Mouse (Mus musculus) midbrain, embryonic 15.5 days (tissue): ENCODE data around the gene Nemf. TPM values are rescaled to one million over a fixed set of nuclear protein-coding genes. Genes with fewer than 3 reads are reported as not detected.
A peak's percentile ranks its signal among the peaks of the same experiment; 100 is the strongest.
"Not testable (repeated sequence)": the region's sequence is repeated elsewhere in the genome, so short reads cannot be mapped to it uniquely, and the experiment has no call there.

ENCODE experiments used
- ATAC-seq: fragments of 200-750 bp; cut with Nextera tagmentation; replicated peaks from 2 replicates; pipeline ENCODE4 v1.8.0; 2017; ENCODE audit warnings: moderate TSS enrichment
- H3K27ac ChIP-seq: fragments of 300-500 bp; sonication (generic); 2 replicates; pipeline ENCODE4 v1.5.1; 2015; ENCODE audit warnings: mild to moderate bottlenecking, inconsistent platforms
- H3K27me3 ChIP-seq: fragments of 300-500 bp; sonication (generic); replicated peaks from 2 replicates; pipeline ENCODE4 v1.6.1; 2015; ENCODE audit warnings: inconsistent platforms
- H3K36me3 ChIP-seq: fragments of 300-500 bp; sonication (generic); replicated peaks from 2 replicates; pipeline ENCODE4 v1.6.1; 2015; ENCODE audit warnings: inconsistent platforms
- H3K4me1 ChIP-seq: fragments of 300-500 bp; sonication (generic); 2 replicates; pipeline ENCODE4 v1.6.1; 2015; ENCODE audit warnings: inconsistent platforms
- H3K4me2 ChIP-seq: fragments of 300-500 bp; sonication (generic); 2 replicates; pipeline ENCODE4 v1.6.1; 2015; ENCODE audit warnings: inconsistent platforms, mild to moderate bottlenecking, moderate library complexity
- H3K4me3 ChIP-seq: fragments of 300-500 bp; sonication (generic); 2 replicates; pipeline ENCODE4 v1.5.1; 2015; ENCODE audit warnings: mild to moderate bottlenecking, inconsistent platforms
- H3K9ac ChIP-seq: fragments of 300-500 bp; sonication (generic); 2 replicates; pipeline ENCODE4 v1.6.1; 2015; ENCODE audit warnings: mild to moderate bottlenecking, inconsistent platforms
- H3K9me3 ChIP-seq: fragments of 300-500 bp; sonication (generic); 2 replicates; pipeline ENCODE4 v1.6.1; 2016; ENCODE audit warnings: inconsistent platforms
- WGBS: fragments of 180-500 bp; shearing (Covaris S2); methylation state at CpG from one replicate; pipeline ENCODE4 v1.1.7; 2015; ENCODE audit warnings: mixed read lengths; 5-methylcytosine and 5-hydroxymethylcytosine counted together
- polyA plus RNA-seq: library from polyadenylated mRNA; unstranded; fragments of >200 nt; fragmentation: Nextera tagmentation; extraction: Ambion mirVana; gene quantifications from 2 replicates; pipeline ENCODE4 v1.2.1, GENCODE M21; 2015

The Nemf gene
- 87.0 and 93.6 TPM in 2 replicates for polyA plus RNA-seq

- under 1% methylated on average over 48 of the region's 50 CpGs for WGBS
- peak; percentile 53 for ATAC-seq
- Histone ChIP-seq H3K9ac (peak within 1 kb of the TSS; percentile 77), H3K4me3 (peak within 1 kb of the TSS; percentile 68), H3K4me2 (peak within 1 kb of the TSS; percentile 71), H3K4me1 (peaks cover 13% of the 10 kb centered on the region), H3K27ac (peak within 1 kb of the TSS; percentile 81), H3K36me3 (peaks cover 13% of the 10 kb centered on the region), H3K9me3 (no peaks in the 10 kb centered on the region), H3K27me3 (no peaks in the 10 kb centered on the region)
Measured at GRCm38 (mm10) chr12:69356546-69357299, at the start of gene Nemf. Gene Nemf, minus strand, starts transcription at chr12:69357165.

DNA sequence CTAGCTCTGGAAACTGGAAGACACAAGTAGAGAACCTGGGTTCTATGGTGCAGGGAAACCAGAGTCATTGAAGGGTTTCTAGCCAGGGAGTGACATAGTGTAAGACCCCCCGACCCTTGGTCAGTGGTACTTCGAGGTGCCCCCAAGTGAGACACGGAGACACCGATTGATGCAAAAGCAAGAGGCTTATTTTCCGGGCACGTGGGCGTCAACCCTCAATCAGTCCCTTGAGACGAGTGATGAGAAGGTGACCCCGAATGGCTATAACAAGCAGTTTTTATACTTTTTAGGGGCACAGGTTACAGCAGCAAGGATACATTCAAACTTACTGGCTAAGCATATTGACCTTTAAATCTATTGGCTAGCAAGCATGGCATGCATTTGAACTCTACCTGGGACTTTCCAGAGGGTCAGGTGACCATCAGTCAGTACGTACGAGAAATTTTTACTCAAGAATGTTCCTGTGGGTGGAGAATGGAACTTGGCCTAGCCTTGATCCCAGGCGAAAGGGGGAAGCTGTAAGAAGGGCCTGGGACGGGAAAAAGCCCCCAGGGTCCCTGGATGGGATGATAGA, 45.7 kb upstream of the Nemf start:
- H3K36me3 ChIP-seq, result no peaks in the 10 kb centered on the region
- no peak overlapping the region for H3K27ac ChIP-seq
- no peak overlapping the region for H3K4me2 ChIP-seq
- no peak overlapping the region for H3K9ac ChIP-seq
- no peak overlapping the region for H3K4me3 ChIP-seq
- 92% methylated on average over 13 of the region's 13 CpGs for WGBS
- no peaks in the 10 kb centered on the region for H3K4me1 ChIP-seq
- ATAC-seq, result no peak
- H3K27me3 ChIP-seq, result no peaks in the 10 kb centered on the region
- H3K9me3 ChIP-seq, result no peaks in the 10 kb centered on the region

DNA sequence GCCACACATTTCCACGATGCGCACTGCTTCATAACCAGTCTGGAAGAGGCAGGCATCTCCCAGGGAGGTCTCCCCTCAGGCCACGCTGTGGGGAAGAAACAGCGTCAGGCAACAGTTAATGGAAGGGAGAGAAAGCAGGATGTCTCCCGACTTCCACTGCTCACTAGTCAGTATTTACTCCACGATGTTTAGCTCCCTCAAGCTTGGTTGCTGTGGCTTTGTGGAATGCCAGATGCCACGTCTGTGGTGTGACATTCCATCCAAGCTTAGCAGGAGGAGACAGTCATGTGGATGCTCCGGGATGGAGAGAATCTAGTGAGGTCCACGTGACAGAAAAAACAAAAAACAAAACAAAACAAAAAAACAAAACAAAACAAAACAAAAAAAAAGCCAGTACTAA, 45.1 kb upstream of the Nemf start:
- WGBS, result 64% methylated on average over 9 of the region's 9 CpGs
- no peak for ATAC-seq
- H3K9me3 ChIP-seq, result no peaks in the 10 kb centered on the region
- no peak overlapping the region for H3K4me3 ChIP-seq
- H3K9ac ChIP-seq, result no peak overlapping the region
- H3K4me1 ChIP-seq, result no peaks in the 10 kb centered on the region
- H3K36me3 ChIP-seq, result no peaks in the 10 kb centered on the region
- no peaks in the 10 kb centered on the region for H3K27me3 ChIP-seq
- no peak overlapping the region for H3K27ac ChIP-seq
- H3K4me2 ChIP-seq, result no peak overlapping the region

DNA sequence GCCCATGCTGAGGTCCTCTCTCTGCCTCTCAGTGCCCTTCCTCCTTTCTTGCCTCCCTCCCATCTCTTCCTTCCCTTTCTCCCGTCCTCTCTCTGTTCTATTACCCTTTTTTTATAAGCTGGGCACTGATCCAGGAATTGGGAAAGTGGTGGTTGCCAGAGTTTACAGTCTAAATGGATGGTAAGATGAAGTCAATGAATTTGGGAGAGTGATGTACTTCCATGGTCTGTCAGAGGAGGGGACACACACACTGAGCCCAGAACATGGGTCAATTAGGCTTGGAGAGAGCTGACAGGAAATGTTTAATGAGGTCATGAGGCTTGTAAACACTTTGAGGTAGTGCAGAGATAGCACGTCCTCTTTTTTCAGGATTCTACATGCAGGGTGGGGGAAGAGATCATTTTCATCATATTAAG, 43.9 kb upstream of the Nemf start:
- Histone ChIP-seq H3K27me3 (no peaks in the 10 kb centered on the region), H3K27ac (no peak overlapping the region), H3K4me2 (no peak overlapping the region), H3K4me1 (no peaks in the 10 kb centered on the region), H3K9ac (no peak overlapping the region), H3K36me3 (no peaks in the 10 kb centered on the region), H3K4me3 (no peak overlapping the region), H3K9me3 (no peaks in the 10 kb centered on the region)
- no peak for ATAC-seq
- WGBS, result 39% methylated on average over 2 of the region's 2 CpGs

- Histone ChIP-seq H3K36me3 (no peaks in the 10 kb centered on the region), H3K9me3 (no peaks in the 10 kb centered on the region), H3K4me1 (no peaks in the 10 kb centered on the region), H3K4me3 (no peak overlapping the region), H3K27me3 (no peaks in the 10 kb centered on the region), H3K9ac (no peak overlapping the region), H3K4me2 (no peak overlapping the region), H3K27ac (no peak overlapping the region)
- ATAC-seq, result no peak
- WGBS, result 86% methylated on average over 4 of the region's 4 CpGs
Measured at GRCm38 (mm10) chr12:69400367-69400766, 43.4 kb upstream of the Nemf start.

DNA sequence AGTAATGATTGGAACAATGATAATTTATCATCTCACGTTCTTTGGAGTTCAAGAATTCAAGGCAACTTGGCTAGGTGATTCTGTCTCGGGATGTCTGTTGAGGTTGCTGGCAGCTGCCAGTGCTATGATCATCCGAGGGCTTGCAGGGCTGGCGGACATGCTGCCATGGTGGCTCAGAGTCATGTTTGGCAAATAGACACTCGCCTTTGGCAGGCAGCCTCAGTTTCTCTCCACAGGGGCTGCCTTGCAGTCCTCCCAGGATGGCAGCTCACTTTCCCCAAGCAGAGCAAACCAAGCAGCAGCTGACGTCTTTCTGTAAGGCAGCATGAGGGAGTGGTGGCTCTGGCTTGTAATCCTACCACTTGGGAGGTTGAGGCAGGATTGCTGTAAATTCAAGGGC, 37.5 kb upstream of the Nemf start:
- H3K27me3 ChIP-seq, result no peaks in the 10 kb centered on the region
- no peak overlapping the region for H3K9ac ChIP-seq
- no peak for ATAC-seq
- no peak overlapping the region for H3K4me3 ChIP-seq
- H3K36me3 ChIP-seq, result no peaks in the 10 kb centered on the region
- no peak overlapping the region for H3K27ac ChIP-seq
- no peaks in the 10 kb centered on the region for H3K9me3 ChIP-seq
- 78% methylated on average over 6 of the region's 6 CpGs for WGBS
- H3K4me2 ChIP-seq, result no peak overlapping the region
- H3K4me1 ChIP-seq, result no peaks in the 10 kb centered on the region

- 81% methylated on average over 10 of the region's 10 CpGs for WGBS
- Histone ChIP-seq H3K27ac (no peak overlapping the region), H3K4me3 (no peak overlapping the region), H3K9me3 (no peaks in the 10 kb centered on the region), H3K9ac (no peak overlapping the region), H3K36me3 (no peaks in the 10 kb centered on the region), H3K4me1 (no peaks in the 10 kb centered on the region), H3K4me2 (no peak overlapping the region), H3K27me3 (no peaks in the 10 kb centered on the region)
- no peak for ATAC-seq
Measured at GRCm38 (mm10) chr12:69393076-69393475, 36.1 kb upstream of the Nemf start.

DNA sequence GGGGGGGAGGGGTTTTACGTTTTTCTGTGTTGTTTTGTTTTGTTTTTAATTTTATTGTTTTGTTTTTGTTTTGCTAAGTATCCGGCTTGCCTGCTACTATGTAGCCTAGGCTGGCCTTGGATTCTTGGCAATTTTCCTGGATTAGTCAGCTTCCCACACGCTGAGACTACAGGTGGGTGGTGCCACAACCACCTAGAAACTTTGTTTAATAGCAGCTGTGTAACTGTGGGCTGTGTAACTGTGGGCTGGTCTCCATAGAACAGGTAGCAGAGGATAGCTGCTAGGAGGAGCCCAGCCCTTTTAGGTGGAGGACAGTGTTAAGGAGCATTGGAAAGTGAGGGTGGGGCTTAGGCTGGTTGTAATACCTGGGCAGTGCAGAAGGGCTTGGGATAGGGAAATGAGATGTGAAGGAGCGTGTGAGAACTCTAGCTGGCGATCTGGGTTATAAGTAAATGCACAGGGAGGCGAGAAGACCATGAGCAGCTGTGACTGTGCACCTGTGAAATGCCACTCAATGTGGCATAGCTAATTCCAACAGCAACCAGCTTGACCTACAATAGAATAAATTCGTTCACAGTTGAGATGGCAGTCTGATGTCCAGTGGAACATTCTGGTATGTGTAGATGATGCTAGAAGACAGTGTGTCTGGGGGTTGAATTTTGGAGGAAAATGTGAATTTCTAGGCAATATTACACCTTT, 33.2 kb upstream of the Nemf start:
- H3K9ac ChIP-seq, result no peak overlapping the region
- H3K27me3 ChIP-seq, result no peaks in the 10 kb centered on the region
- WGBS, result 83% methylated on average over 7 of the region's 7 CpGs
- no peak overlapping the region for H3K4me2 ChIP-seq
- no peaks in the 10 kb centered on the region for H3K4me1 ChIP-seq
- no peaks in the 10 kb centered on the region for H3K9me3 ChIP-seq
- no peak overlapping the region for H3K4me3 ChIP-seq
- H3K27ac ChIP-seq, result no peak overlapping the region
- no peaks in the 10 kb centered on the region for H3K36me3 ChIP-seq
- ATAC-seq, result no peak

DNA sequence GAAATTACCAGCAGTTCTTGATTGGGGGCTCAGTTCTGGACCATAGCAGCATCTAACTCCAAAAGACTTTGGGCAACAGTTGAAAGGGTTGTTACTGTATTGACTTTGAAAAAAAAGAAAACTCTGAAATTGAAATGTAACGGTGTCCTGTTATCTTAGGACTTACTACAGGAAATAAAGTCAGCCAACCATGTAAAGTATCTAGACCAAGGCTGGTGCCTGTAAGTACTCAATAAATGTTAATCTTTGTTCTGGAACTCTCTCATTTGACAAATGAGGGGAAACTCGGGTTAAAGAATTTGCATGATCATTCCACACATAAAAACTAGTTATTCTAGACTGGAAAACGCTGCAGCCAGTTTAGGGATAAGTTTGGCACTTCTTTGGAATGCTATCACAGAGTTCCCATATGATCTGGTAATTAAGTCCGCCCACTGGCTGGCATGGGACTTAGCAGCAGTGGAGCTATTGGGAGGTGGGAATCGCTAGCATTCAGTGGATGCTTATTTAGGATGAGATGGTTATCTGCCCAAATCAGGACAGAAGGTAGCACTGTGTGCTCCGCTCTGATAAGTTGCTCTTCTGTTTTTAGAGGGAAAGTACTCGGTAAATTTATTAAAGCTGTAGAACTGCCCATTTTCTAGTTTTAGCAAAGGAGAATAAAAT, 32.4 kb upstream of the Nemf start:
- 67% methylated on average over 7 of the region's 7 CpGs for WGBS
- no peak for ATAC-seq
- no peaks in the 10 kb centered on the region for H3K4me1 ChIP-seq

GRCm38 (mm10) chr12:69388321-69388869, 31.4 kb upstream of the Nemf start:
- no peak for ATAC-seq
- no peak overlapping the region for H3K27ac ChIP-seq
- WGBS, result 85% methylated on average over 10 of the region's 10 CpGs
- no peaks in the 10 kb centered on the region for H3K9me3 ChIP-seq
- no peak overlapping the region for H3K4me3 ChIP-seq
- H3K4me1 ChIP-seq, result no peaks in the 10 kb centered on the region
- H3K27me3 ChIP-seq, result no peaks in the 10 kb centered on the region
- no peak overlapping the region for H3K9ac ChIP-seq
- no peak overlapping the region for H3K4me2 ChIP-seq
- no peaks in the 10 kb centered on the region for H3K36me3 ChIP-seq

More for the DNA sequence above, 32.4 kb upstream of the Nemf start:
- H3K27ac ChIP-seq, result no peak overlapping the region
- no peaks in the 10 kb centered on the region for H3K36me3 ChIP-seq
- no peak overlapping the region for H3K4me2 ChIP-seq
- H3K4me3 ChIP-seq, result no peak overlapping the region
- H3K27me3 ChIP-seq, result no peaks in the 10 kb centered on the region
- no peaks in the 10 kb centered on the region for H3K9me3 ChIP-seq
- no peak overlapping the region for H3K9ac ChIP-seq

- not testable (repeated sequence) for H3K4me1 ChIP-seq, H3K4me2 ChIP-seq
Measured at GRCm38 (mm10) chr12:69386281-69386732, 29.3 kb upstream of the Nemf start.

More at GRCm38 (mm10) chr12:69386281-69386732, 29.3 kb upstream of the Nemf start:
- not testable (repeated sequence) for H3K36me3 ChIP-seq, H3K4me3 ChIP-seq, ATAC-seq, H3K27me3 ChIP-seq, H3K9ac ChIP-seq, H3K9me3 ChIP-seq, H3K27ac ChIP-seq
- WGBS, result 65% methylated on average over 7 of the region's 12 CpGs
